18 mouse cellular contexts compared by ENCODE assay signal in the genomic region with DNA sequence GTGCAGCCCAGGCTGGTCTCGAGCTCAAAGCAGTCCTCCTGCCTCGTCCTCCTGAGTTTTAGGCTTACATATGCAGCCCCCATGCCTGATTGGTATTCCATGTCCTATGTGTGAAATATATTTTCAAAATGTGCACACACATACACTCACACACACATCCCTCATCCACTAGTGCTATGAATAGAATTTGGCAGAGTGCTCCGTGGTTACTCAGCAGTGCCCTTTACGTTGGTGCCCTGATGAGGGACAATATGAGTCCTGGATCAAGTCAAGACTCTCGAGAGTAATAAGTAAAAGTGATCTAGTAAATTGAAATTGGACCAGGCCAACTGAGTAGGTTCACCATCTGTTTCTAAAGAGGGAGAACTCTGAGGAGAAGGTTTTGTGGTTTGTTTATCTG. TPM values are rescaled to one million over a fixed set of nuclear protein-coding genes. Genes with fewer than 3 reads are reported as not detected.
DNase-seq lines count a peak whose midpoint lies in the region; ATAC-seq and TF ChIP-seq lines count a peak whose summit lies in the region.
"Had no signal": no experiment of that assay in that cellular context is flagged by ENCODE, and none has a peak within 500 bp of the region (broad histone marks: within the 10 kb centered on the region; RNA-seq: fewer than 3 reads in every experiment).

No protein-coding gene starts in this region.

- DNase-seq in cerebellum, adult 9-10 months: peak; percentile 33
- DNase-seq in cerebellum, postnatal 36 days: no peak
- no peak for DNase-seq in hindbrain, postnatal 0 days (ENCODE audit: low spot score)
- DNase-seq in NIH3T3 (ENCODE audit: low read depth): peak; percentile 40
- no peak for DNase-seq in thymus, postnatal 14 days
- no peak for DNase-seq in midbrain, embryonic 10.5 days (ENCODE audit: low spot score)
- DNase-seq: B cell, adult 2 months; cerebellum, adult 11-12 months; layer of hippocampus, postnatal 36 days had no signal

- peak overlapping the region; percentile 41; the same call in 1 of the 2 replicates for H3K27ac ChIP-seq in hindbrain, postnatal 0 days
- H3K27ac ChIP-seq in hindbrain, embryonic 12.5 days: no peak overlapping the region
- peak overlapping the region; percentile 90 for H3K27ac ChIP-seq in heart, embryonic 16.5 days (ENCODE audit: low read length)
- H3K27ac ChIP-seq in midbrain, embryonic 10.5 days (replicated peaks): no peak overlapping the region
- H3K27ac ChIP-seq: liver, embryonic 14.5 days had no signal

- no peak overlapping the region for H3K9ac ChIP-seq in hindbrain, postnatal 0 days (replicated peaks; ENCODE audit: low read length)
- no peak overlapping the region for H3K9ac ChIP-seq in hindbrain, embryonic 12.5 days
- H3K9ac ChIP-seq in heart, embryonic 16.5 days (ENCODE audit: low read length): peak overlapping the region; percentile 51
- H3K9ac ChIP-seq: kidney, embryonic 15.5 days; liver, embryonic 14.5 days had no signal

- no peak for TF ChIP-seq CTCF in hindbrain, postnatal 0 days (IDR thresholded peaks at IDR 0.05; ENCODE audit: low read depth)

- H3K36me3 ChIP-seq in hindbrain, postnatal 0 days (ENCODE audit: insufficient read depth, low read length): no peaks in the 10 kb centered on the region; the same call in 1 of the 2 replicates
- 0 out of 2 replicates have a peak, but pooled peaks cover 8% of the 10 kb centered on the region for H3K36me3 ChIP-seq in hindbrain, embryonic 12.5 days
- peaks cover 9% of the 10 kb centered on the region for H3K36me3 ChIP-seq in heart, embryonic 16.5 days (ENCODE audit: control insufficient read depth, insufficient read depth)
- peaks cover 58% of the 10 kb centered on the region for H3K36me3 ChIP-seq in midbrain, embryonic 10.5 days

- H3K4me1 ChIP-seq in hindbrain, postnatal 0 days (ENCODE audit: insufficient read depth, low read length): peaks cover 36% of the 10 kb centered on the region
- H3K4me1 ChIP-seq in hindbrain, embryonic 12.5 days: peaks cover 64% of the 10 kb centered on the region
- peaks cover 85% of the 10 kb centered on the region for H3K4me1 ChIP-seq in heart, embryonic 16.5 days (ENCODE audit: control insufficient read depth, insufficient read depth, low read length)
- H3K4me1 ChIP-seq in midbrain, embryonic 10.5 days: peaks cover 60% of the 10 kb centered on the region

- no peaks in the 10 kb centered on the region for H3K9me3 ChIP-seq in hindbrain, postnatal 0 days (ENCODE audit: low read length)
- no peaks in the 10 kb centered on the region for H3K9me3 ChIP-seq in hindbrain, embryonic 12.5 days (replicated peaks)
- no peaks in the 10 kb centered on the region for H3K9me3 ChIP-seq in heart, embryonic 16.5 days (replicated peaks; ENCODE audit: control insufficient read depth, low read length)
- H3K9me3 ChIP-seq in midbrain, embryonic 10.5 days (replicated peaks): no peaks in the 10 kb centered on the region
- H3K9me3 ChIP-seq: kidney, embryonic 15.5 days had no signal

- no peak overlapping the region for H3K4me3 ChIP-seq in hindbrain, postnatal 0 days (ENCODE audit: low read length)
- H3K4me3 ChIP-seq in hindbrain, embryonic 12.5 days: no peak overlapping the region
- no peak overlapping the region for H3K4me3 ChIP-seq in heart, embryonic 16.5 days (ENCODE audit: low read length)
- no peak overlapping the region for H3K4me3 ChIP-seq in midbrain, embryonic 10.5 days
- H3K4me3 ChIP-seq: kidney, embryonic 15.5 days had no signal

- no peak for ATAC-seq in hindbrain, postnatal 0 days
- ATAC-seq in hindbrain, embryonic 12.5 days (ENCODE audit: low FRiP score): no peak
- no peak for ATAC-seq in heart, embryonic 16.5 days (replicated peaks; ENCODE audit: extremely low read depth, insufficient read depth, low FRiP score)

- no peaks in the 10 kb centered on the region for H3K27me3 ChIP-seq in hindbrain, postnatal 0 days (ENCODE audit: insufficient read depth, low read length)
- H3K27me3 ChIP-seq in hindbrain, embryonic 12.5 days: no peaks in the 10 kb centered on the region
- no peaks in the 10 kb centered on the region for H3K27me3 ChIP-seq in heart, embryonic 16.5 days (ENCODE audit: control insufficient read depth, insufficient read depth, low read length)
- H3K27me3 ChIP-seq in midbrain, embryonic 10.5 days (ENCODE audit: low read depth, poor library complexity, severe bottlenecking): no peaks in the 10 kb centered on the region
- H3K27me3 ChIP-seq: kidney, embryonic 15.5 days had no signal

- 48% methylated on average over 5 of the region's 5 CpGs for WGBS in hindbrain, postnatal 0 days
- WGBS in hindbrain, embryonic 12.5 days: 81% methylated on average over 5 of the region's 5 CpGs
- WGBS in heart, embryonic 16.5 days: 40% methylated on average over 5 of the region's 5 CpGs
- WGBS in midbrain, embryonic 10.5 days: 92% methylated on average over 5 of the region's 5 CpGs

- no peak overlapping the region for H3K4me2 ChIP-seq in hindbrain, postnatal 0 days (ENCODE audit: low read depth, low read length)
- no peak overlapping the region for H3K4me2 ChIP-seq in hindbrain, embryonic 12.5 days (replicated peaks)
- H3K4me2 ChIP-seq in heart, embryonic 16.5 days (ENCODE audit: low read depth, low read length): peak overlapping the region; percentile 50
- H3K4me2 ChIP-seq: kidney, embryonic 15.5 days had no signal

RNA-seq across cellular contexts. Expression of a gene that starts 29.7 kb away (rescaled TPM):
- not detected in 2 replicates for total RNA-seq in hindbrain, postnatal 0 days (2014; rRNA removed)
- not detected in 2 replicates for polyA plus RNA-seq in hindbrain, postnatal 0 days (2015; fragmentation: Nextera tagmentation; extraction: Ambion mirVana)
- not detected in 2 replicates for polyA plus RNA-seq in hindbrain, embryonic 12.5 days (2016; fragmentation: Nextera tagmentation; extraction: Ambion mirVana)
- polyA plus RNA-seq in heart, embryonic 16.5 days (2015; fragmentation: Nextera tagmentation; extraction: Ambion mirVana): 1.00 and 1.7 TPM in 2 replicates
- not detected in 2 replicates for polyA plus RNA-seq in midbrain, embryonic 10.5 days (2016; fragmentation: Nextera tagmentation; extraction: Ambion mirVana)
- total RNA-seq: hematopoietic stem cell, adult 5-6 weeks; layer of hippocampus, postnatal 36 days; megakaryocyte progenitor cell, adult 5-6 weeks; MEL had no signal
- polyA plus RNA-seq: embryonic facial prominence, embryonic 11.5 days; neural tube, embryonic 11.5 days had no signal

RNA-seq across cellular contexts. Expression of a gene that starts 44.4 kb away (rescaled TPM):
- 52.3 and 56.9 TPM in 2 replicates for total RNA-seq in hindbrain, postnatal 0 days (2014; rRNA removed)
- polyA plus RNA-seq in hindbrain, postnatal 0 days (2015; fragmentation: Nextera tagmentation; extraction: Ambion mirVana): 30.3 and 31.6 TPM in 2 replicates
- 54.6 and 56.4 TPM in 2 replicates for polyA plus RNA-seq in hindbrain, embryonic 12.5 days (2016; fragmentation: Nextera tagmentation; extraction: Ambion mirVana)
- polyA plus RNA-seq in heart, embryonic 16.5 days (2015; fragmentation: Nextera tagmentation; extraction: Ambion mirVana): 60.5 and 63.3 TPM in 2 replicates
- 45.7 and 51.8 TPM in 2 replicates for polyA plus RNA-seq in midbrain, embryonic 10.5 days (2016; fragmentation: Nextera tagmentation; extraction: Ambion mirVana)

RNA-seq across cellular contexts. Expression of a gene that starts 46.5 kb away (rescaled TPM):
- total RNA-seq in hindbrain, postnatal 0 days (2014; rRNA removed): 9.3 and 11.2 TPM in 2 replicates
- 37.1 and 38.9 TPM in 2 replicates for polyA plus RNA-seq in hindbrain, postnatal 0 days (2015; fragmentation: Nextera tagmentation; extraction: Ambion mirVana)
- 14.6 and 17.5 TPM in 2 replicates for polyA plus RNA-seq in hindbrain, embryonic 12.5 days (2016; fragmentation: Nextera tagmentation; extraction: Ambion mirVana)
- polyA plus RNA-seq in heart, embryonic 16.5 days (2015; fragmentation: Nextera tagmentation; extraction: Ambion mirVana): 13.7 and 14.9 TPM in 2 replicates
- 14.2 and 17.4 TPM in 2 replicates for polyA plus RNA-seq in midbrain, embryonic 10.5 days (2016; fragmentation: Nextera tagmentation; extraction: Ambion mirVana)

Comparison
In these comparisons a context has a peak if more than half of its experiments do, and no peak if none do; other contexts are left out.
1. DNase-seq: peak in cerebellum, adult 9-10 months (single experiment) and NIH3T3 (single experiment); none in cerebellum, postnatal 36 days (0 of 2), hindbrain, postnatal 0 days (single experiment), thymus, postnatal 14 days (single experiment) and midbrain, embryonic 10.5 days (single experiment).
2. H3K27ac ChIP-seq: peak in hindbrain, postnatal 0 days (single experiment) and heart, embryonic 16.5 days (single experiment); none in hindbrain, embryonic 12.5 days (single experiment) and midbrain, embryonic 10.5 days (single experiment).